In genomic region chr4:107127901-107128669, GRCm38 (mm10) we compare ENCODE assay signal across 10 mouse cellular contexts. TPM values are rescaled to one million over a fixed set of nuclear protein-coding genes. Genes with fewer than 3 reads are reported as not detected.
DNase-seq lines count a peak whose midpoint lies in the region; ATAC-seq lines count a peak whose summit lies in the region.
"Had no signal": no experiment of that assay in that cellular context is flagged by ENCODE, and none has a peak within 500 bp of the region (broad histone marks: within the 10 kb centered on the region; RNA-seq: fewer than 3 reads in every experiment).

No protein-coding gene starts in this region.

- H3K9me3 ChIP-seq in hindbrain, embryonic 10.5 days, result no peaks in the 10 kb centered on the region
- H3K9me3 ChIP-seq in midbrain, embryonic 15.5 days, result no peaks in the 10 kb centered on the region
- H3K9me3 ChIP-seq: megakaryocyte, embryonic 14.5 days had no signal

- ATAC-seq in midbrain, embryonic 15.5 days (replicated peaks), result peak; percentile 77

- 0 out of 2 replicates have a peak overlapping the region, but pooled peaks have one; percentile 6 for H3K4me3 ChIP-seq in hindbrain, embryonic 10.5 days
- H3K4me3 ChIP-seq in midbrain, embryonic 15.5 days, result no peak overlapping the region
- H3K4me3 ChIP-seq: megakaryocyte, embryonic 14.5 days had no signal

- H3K36me3 ChIP-seq in hindbrain, embryonic 10.5 days, result no peaks in the 10 kb centered on the region
- no peaks in the 10 kb centered on the region for H3K36me3 ChIP-seq in midbrain, embryonic 15.5 days (replicated peaks)

- no peak overlapping the region for H3K9ac ChIP-seq in midbrain, embryonic 15.5 days

- no peak overlapping the region for H3K4me2 ChIP-seq in midbrain, embryonic 15.5 days

- peak; percentile 74 for DNase-seq in ZHBTc4 (ENCODE audit: low read depth, low spot score)
- peak; percentile 37 for DNase-seq in cerebellum, adult 8-10 months
- DNase-seq in hindbrain, embryonic 10.5 days (ENCODE audit: low spot score), result peak; percentile 61
- DNase-seq in gastrocnemius, postnatal 10 days, result no peak
- no peak for DNase-seq in ovary, adult 18-20 months (ENCODE audit: low spot score)
- no peak for DNase-seq in right cerebral cortex, postnatal 36 days (ENCODE audit: low spot score in 2 of 2)
- DNase-seq in spleen, postnatal 4 days (ENCODE audit: low spot score in 2 of 2), result no peak

- WGBS in hindbrain, embryonic 10.5 days, result 20% methylated on average over 13 of the region's 13 CpGs
- 9% methylated on average over 13 of the region's 13 CpGs for WGBS in midbrain, embryonic 15.5 days

- H3K27ac ChIP-seq in hindbrain, embryonic 10.5 days, result peak overlapping the region; percentile 82
- peak overlapping the region; percentile 37 for H3K27ac ChIP-seq in midbrain, embryonic 15.5 days

- peaks cover 5% of the 10 kb centered on the region; the same call in 1 of the 2 replicates for H3K27me3 ChIP-seq in hindbrain, embryonic 10.5 days (ENCODE audit: insufficient read depth, poor library complexity, severe bottlenecking)
- no peaks in the 10 kb centered on the region for H3K27me3 ChIP-seq in midbrain, embryonic 15.5 days (replicated peaks)

- H3K4me1 ChIP-seq in hindbrain, embryonic 10.5 days (replicated peaks), result peaks cover 70% of the 10 kb centered on the region
- peaks cover 27% of the 10 kb centered on the region for H3K4me1 ChIP-seq in midbrain, embryonic 15.5 days

RNA-seq across cellular contexts. Expression of gene Cdcp2, which starts 31.4 kb away (rescaled TPM):
- 0.30 TPM in 2 replicates for polyA plus RNA-seq in hindbrain, embryonic 10.5 days (2016; fragmentation: Nextera tagmentation; extraction: Ambion mirVana)
- polyA plus RNA-seq in midbrain, embryonic 15.5 days (2015; fragmentation: Nextera tagmentation; extraction: Ambion mirVana), result not detected in 2 replicates
- total RNA-seq in gastrocnemius, postnatal 10 days (2021), result not detected
- total RNA-seq: layer of hippocampus, adult 18-20 months had no signal

RNA-seq across cellular contexts. Expression of gene Tmem59, which starts 50.1 kb away (rescaled TPM):
- polyA plus RNA-seq in hindbrain, embryonic 10.5 days (2016; fragmentation: Nextera tagmentation; extraction: Ambion mirVana), result 289 and 340 TPM in 2 replicates
- 346 TPM in 2 replicates for polyA plus RNA-seq in midbrain, embryonic 15.5 days (2015; fragmentation: Nextera tagmentation; extraction: Ambion mirVana)
- 100 to 1,000 TPM; 113 to 119 TPM for total RNA-seq in gastrocnemius, postnatal 10 days (2021)

RNA-seq across cellular contexts. Expression of gene Tceanc2, which starts 50.8 kb away (rescaled TPM):
- polyA plus RNA-seq in hindbrain, embryonic 10.5 days (2016; fragmentation: Nextera tagmentation; extraction: Ambion mirVana), result 23.1 and 30.2 TPM in 2 replicates
- 17.2 and 24.3 TPM in 2 replicates for polyA plus RNA-seq in midbrain, embryonic 15.5 days (2015; fragmentation: Nextera tagmentation; extraction: Ambion mirVana)
- total RNA-seq in gastrocnemius, postnatal 10 days (2021), result 10 to 100 TPM; 14.0 to 16.1 TPM

Comparison
In these comparisons a context has a peak if more than half of its experiments do, and no peak if none do; other contexts are left out.
1. DNase-seq: peak in ZHBTc4 (single experiment), cerebellum, adult 8-10 months (single experiment) and hindbrain, embryonic 10.5 days (single experiment); none in gastrocnemius, postnatal 10 days (single experiment), ovary, adult 18-20 months (single experiment), right cerebral cortex, postnatal 36 days (0 of 2) and spleen, postnatal 4 days (0 of 2).